Mouse (Mus musculus) CH12.LX (cell line): ENCODE results near the gene Npas3. TPM values are rescaled to one million over a fixed set of nuclear protein-coding genes. Genes with fewer than 3 reads are reported as not detected.

Experiments
- DNase-seq: peaks from one replicate; pipeline ENCODE4 v3.0.0-alpha.2; 2013; ENCODE audit errors: extremely low read depth
- H3K27ac ChIP-seq: 2 replicates; pipeline ENCODE4 v1.5.1; 2012; ENCODE audit warnings: low read depth, mild to moderate bottlenecking, control low read depth, moderate library complexity; ENCODE audit not compliant: insufficient read depth
- H3K27me3 ChIP-seq: replicated peaks from 2 replicates; pipeline ENCODE3; 2012; ENCODE audit warnings: inconsistent platforms
- H3K36me3 ChIP-seq, 2 experiments: replicated peaks in 1 of 2; 2 replicates each; pipeline versions ENCODE3 to v1.6.1; 2012; ENCODE audit warnings: inconsistent platforms in 1 of 2, low read length in 1 of 2, mild to moderate bottlenecking in 1 of 2, mixed read lengths in 1 of 2, moderate library complexity in 1 of 2; ENCODE audit not compliant: control insufficient read depth in 1 of 2, insufficient read depth in 1 of 2
- H3K4me1 ChIP-seq, 2 experiments: 2 replicates each; pipeline ENCODE4 v1.6.1; 2012; ENCODE audit warnings: inconsistent platforms in 1 of 2, moderate library complexity in 1 of 2; ENCODE audit not compliant: insufficient read depth in 2 of 2, control insufficient read depth in 1 of 2
- H3K4me2 ChIP-seq: 2 replicates; pipeline ENCODE4 v1.6.1; 2012; ENCODE audit warnings: low read depth, mild to moderate bottlenecking, control low read depth; ENCODE audit not compliant: poor library complexity, insufficient read depth, severe bottlenecking
- H3K4me3 ChIP-seq, 3 experiments: fragments of 150-350 bp in 1 of 3; sonication (generic) in 1 of 3; replicated peaks in 1 of 3; 2 replicates each; pipeline versions ENCODE3 to v1.5.1; 2011 to 2012; ENCODE audit warnings: low read depth in 2 of 3, low read length in 2 of 3, mild to moderate bottlenecking in 2 of 3, moderate library complexity in 2 of 3, control low read depth in 1 of 3, improper control_type of control experiment in 1 of 3, inconsistent platforms in 1 of 3, mixed read lengths in 1 of 3; ENCODE audit not compliant: poor library complexity in 1 of 3
- H3K79me2 ChIP-seq: replicated peaks from 2 replicates; pipeline ENCODE4 v1.6.1; 2012; ENCODE audit warnings: mild to moderate bottlenecking, moderate library complexity; ENCODE audit not compliant: control insufficient read depth, poor library complexity, insufficient read depth, severe bottlenecking; ENCODE audit errors: extremely low read depth
- H3K9ac ChIP-seq: 2 replicates; pipeline ENCODE4 v1.6.1; 2012; ENCODE audit warnings: low read depth, mild to moderate bottlenecking, control low read depth, moderate library complexity; ENCODE audit not compliant: insufficient read depth
- H3K9me3 ChIP-seq: replicated peaks from 2 replicates; pipeline ENCODE3; 2012; ENCODE audit warnings: low read length, inconsistent platforms, mixed read lengths
- CHD1 ChIP-seq: IDR thresholded peaks from 2 replicates; pipeline ENCODE4 v1.6.1; 2012; ENCODE audit warnings: low read depth, low read length, improper control_type of control experiment, inconsistent platforms
- EP300 ChIP-seq: IDR thresholded peaks from 2 replicates; pipeline ENCODE4 v1.6.1; 2011; ENCODE audit warnings: low read length, improper control_type of control experiment
- JUN ChIP-seq: IDR thresholded peaks from 2 replicates; pipeline ENCODE4 v1.6.1; 2011; ENCODE audit warnings: low read depth, mild to moderate bottlenecking, low read length, improper control_type of control experiment, moderate library complexity; ENCODE audit not compliant: insufficient read depth
- JUND ChIP-seq: conservative IDR thresholded peaks from 2 replicates; pipeline ENCODE4 v1.6.1; 2011; ENCODE audit warnings: low read depth, low read length, improper control_type of control experiment
- KAT2A ChIP-seq: IDR thresholded peaks from 2 replicates; pipeline ENCODE4 v1.6.1; 2012; ENCODE audit warnings: low read length, improper control_type of control experiment, inconsistent platforms; ENCODE audit not compliant: insufficient replicate concordance
- MAFK ChIP-seq: IDR thresholded peaks from 2 replicates; pipeline ENCODE4 v1.6.1; 2011; ENCODE audit warnings: low read length, improper control_type of control experiment; ENCODE audit not compliant: insufficient replicate concordance
- MEF2A ChIP-seq: IDR thresholded peaks from 2 replicates; pipeline ENCODE4 v1.6.1; 2014; ENCODE audit warnings: low read depth, mild to moderate bottlenecking, inconsistent platforms, low read length, improper control_type of control experiment, borderline replicate concordance
- MXI1 ChIP-seq: IDR thresholded peaks from 2 replicates; pipeline ENCODE4 v1.6.1; 2011; ENCODE audit warnings: mild to moderate bottlenecking, low read depth, low read length, improper control_type of control experiment
- MYC ChIP-seq: IDR thresholded peaks from 2 replicates; pipeline ENCODE4 v1.6.1; 2011; ENCODE audit warnings: low read depth, mild to moderate bottlenecking, improper control_type of control experiment, low read length
- NRF1 ChIP-seq: IDR thresholded peaks from 2 replicates; pipeline ENCODE4 v1.6.1; 2014; ENCODE audit warnings: low read depth, mild to moderate bottlenecking, inconsistent platforms, low read length, improper control_type of control experiment, moderate library complexity
- POLR2AphosphoS2 ChIP-seq: IDR thresholded peaks from 2 replicates; pipeline ENCODE4 v1.6.1; 2011; ENCODE audit warnings: low read depth, low read length, improper control_type of control experiment
- RCOR1 ChIP-seq: conservative IDR thresholded peaks from 2 replicates; pipeline ENCODE4 v1.6.1; 2012; ENCODE audit warnings: low read depth, mild to moderate bottlenecking, inconsistent platforms, low read length, improper control_type of control experiment
- SIN3A ChIP-seq: IDR thresholded peaks from 2 replicates; pipeline ENCODE4 v1.6.1; 2012; ENCODE audit warnings: low read length, improper control_type of control experiment, inconsistent platforms
- TCF12 ChIP-seq: IDR thresholded peaks from 2 replicates; pipeline ENCODE4 v1.6.1; 2014; ENCODE audit warnings: low read depth, mild to moderate bottlenecking, inconsistent platforms, low read length, improper control_type of control experiment
- USF2 ChIP-seq: conservative IDR thresholded peaks from 2 replicates; pipeline ENCODE4 v1.6.1; 2011; ENCODE audit warnings: low read depth, low read length, improper control_type of control experiment
- ZC3H11A ChIP-seq: IDR thresholded peaks from 2 replicates; pipeline ENCODE4 v1.6.1; 2012; ENCODE audit warnings: low read depth, mild to moderate bottlenecking, inconsistent platforms, low read length, improper control_type of control experiment
- ZMIZ1 ChIP-seq: IDR thresholded peaks from 2 replicates; pipeline ENCODE4 v1.6.1; 2012; ENCODE audit warnings: low read depth, mild to moderate bottlenecking, inconsistent platforms, low read length, improper control_type of control experiment
- dilution Hi-C: fragments of 300-500 bp; cut with MboI; formaldehyde crosslinking; loops from 2 replicates; pipeline ENCODE4 v1.14.3; 2020; ENCODE audit warnings: low sequenced_read_pairs; ENCODE audit not compliant: extremely low pct_unique_long_range_greater_than_20kb, extremely low pct_ligation_motif_present
- in situ Hi-C: fragments of 300-500 bp; cut with MboI; formaldehyde crosslinking; loops from 3 replicates; pipeline ENCODE4 v1.14.3; 2019; ENCODE audit warnings: low sequenced_read_pairs, low pct_ligation_motif_present, low pct_unique_long_range_greater_than_20kb, mixed read lengths
- polyA plus RNA-seq: library from polyadenylated mRNA; unstranded; fragments of >175 nt; gene quantifications from 2 replicates; pipeline ENCODE4 v1.2.1, GENCODE M21; 2012; ENCODE audit warnings: low read depth; ENCODE audit not compliant: insufficient read length
- total RNA-seq, 2 experiments: library from RNA; depleted of rRNA; stranded (reverse); fragments of 300-350 nt in 1 of 2; fragments of >200 nt in 1 of 2; gene quantifications; 2 replicates each; pipeline ENCODE4 v1.2.3; 2012 to 2014

Npas3 gene
- total and polyA plus RNA-seq, 3 experiments: 0.13 TPM; not detected in 1

DNA sequence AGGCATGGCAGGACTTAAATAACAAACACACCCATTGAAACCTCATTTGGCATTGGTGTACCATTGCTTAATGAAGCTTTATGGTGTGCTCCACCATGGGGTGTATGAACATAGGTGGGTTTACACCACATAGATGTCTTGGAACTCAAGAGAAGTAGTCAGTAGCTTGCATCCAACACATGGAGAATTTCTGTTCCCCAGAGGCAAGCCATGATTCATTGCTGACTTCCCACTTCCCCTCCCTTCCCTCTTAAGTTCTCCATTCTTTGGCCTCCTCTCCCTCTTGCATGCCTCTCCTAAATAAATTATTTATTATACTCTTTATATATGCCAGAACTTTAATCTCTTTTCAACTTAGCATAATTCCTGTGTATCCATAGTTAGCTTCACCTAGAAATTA, 611.7 kb downstream of the Npas3 start:
- H3K79me2 ChIP-seq: no peaks in the 10 kb centered on the region
- no peak overlapping the region for H3K4me2 ChIP-seq
- H3K9ac ChIP-seq: no peak overlapping the region
- no peaks in the 10 kb centered on the region for H3K9me3 ChIP-seq
- TF ChIP-seq TCF12 (no peak), EP300 (0 out of 2 replicates have a peak, but pooled peaks have one; percentile 25)
- dilution Hi-C loops: no loop called here
- H3K36me3 ChIP-seq: no peaks in the 10 kb centered on the region
- H3K4me1 ChIP-seq: no peaks in the 10 kb centered on the region; a peak in 1 of 4 replicates
- H3K4me3 ChIP-seq: no peak overlapping the region
- no peaks in the 10 kb centered on the region for H3K27me3 ChIP-seq
- DNase-seq: peak; percentile 7
- H3K27ac ChIP-seq: no peak overlapping the region
- in situ Hi-C loops: no loop called here

DNA sequence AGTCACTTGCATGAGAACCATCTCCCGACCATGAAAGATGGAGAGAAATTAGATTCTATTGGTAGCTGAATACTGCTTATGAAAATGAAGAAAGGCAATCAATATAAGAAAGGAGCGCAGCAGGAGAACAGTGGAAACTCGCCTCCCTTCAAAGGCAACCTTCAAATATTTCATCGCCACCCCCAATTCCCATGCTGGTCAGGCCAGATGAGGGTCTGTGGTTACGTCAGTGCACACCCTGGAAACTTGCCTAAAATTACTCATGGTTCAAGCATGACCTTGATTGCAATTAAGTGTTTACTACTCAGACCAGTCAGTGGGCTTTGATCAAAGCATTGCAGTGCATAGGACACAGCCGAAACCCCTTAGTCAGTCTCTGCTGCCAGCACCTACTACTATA, 613.8 kb downstream of the Npas3 start:
- dilution Hi-C loops: no loop called here

DNA sequence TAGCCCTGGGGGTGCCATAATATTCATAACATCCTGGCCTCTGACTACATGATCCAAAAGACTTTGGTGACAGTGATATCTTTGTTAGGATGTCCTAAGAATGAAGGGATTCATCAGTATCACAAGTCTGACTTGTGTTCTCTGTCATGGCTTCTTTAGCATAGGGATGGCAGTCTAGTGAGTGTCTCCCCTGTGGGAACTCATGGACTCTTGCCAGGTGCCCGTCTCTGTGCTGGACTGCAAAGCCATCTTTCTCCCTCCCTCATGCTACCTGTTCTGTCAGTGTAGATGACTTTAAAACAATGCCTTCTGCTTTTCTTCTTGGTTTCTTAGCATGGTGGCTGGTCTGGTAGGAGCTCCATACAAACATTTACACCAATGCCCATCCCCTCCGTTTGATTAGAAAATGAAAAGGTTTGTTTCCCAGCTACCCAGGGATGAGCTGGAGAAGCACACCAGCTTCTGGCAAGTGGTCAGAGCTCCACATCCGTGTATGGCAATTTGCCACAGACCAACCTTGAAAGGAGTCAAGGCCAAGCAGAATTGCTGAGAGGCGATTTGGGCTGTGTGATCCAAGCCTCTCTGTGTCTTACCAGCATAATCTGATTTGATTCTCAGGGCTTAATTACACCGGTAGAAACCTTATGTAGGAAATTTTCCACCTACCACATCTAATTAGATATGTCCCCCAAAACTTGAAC, 616.1 kb downstream of the Npas3 start:
- Histone ChIP-seq H3K36me3 (no peaks in the 10 kb centered on the region), H3K79me2 (no peaks in the 10 kb centered on the region), H3K9ac (no peak overlapping the region), H3K27ac (no peak overlapping the region), H3K4me2 (no peak overlapping the region), H3K4me3 (no peak overlapping the region), H3K4me1 (no peaks in the 10 kb centered on the region; a peak in 1 of 4 replicates), H3K9me3 (no peaks in the 10 kb centered on the region), H3K27me3 (no peaks in the 10 kb centered on the region)
- DNase-seq: no peak
- in situ Hi-C loops (no loop called here), dilution Hi-C loops (no loop called here)
- no peak for TF ChIP-seq MYC
- TF ChIP-seq CHD1: no peak
- no peak for TF ChIP-seq NRF1
- no peak for TF ChIP-seq KAT2A
- TF ChIP-seq MEF2A: no peak
- no peak for TF ChIP-seq TCF12
- no peak for TF ChIP-seq RCOR1
- TF ChIP-seq SIN3A: no peak
- TF ChIP-seq MAFK: no peak
- no peak for TF ChIP-seq MXI1
- TF ChIP-seq JUN: no peak
- TF ChIP-seq ZMIZ1: no peak
- no peak for TF ChIP-seq USF2
- TF ChIP-seq JUND: no peak
- no peak for TF ChIP-seq POLR2AphosphoS2
- no peak for TF ChIP-seq ZC3H11A

More for the DNA sequence above, 613.8 kb downstream of the Npas3 start:
- DNase-seq: no peak
- no peak overlapping the region for H3K27ac ChIP-seq
- H3K4me1 ChIP-seq: no peaks in the 10 kb centered on the region; a peak in 1 of 4 replicates
- no peaks in the 10 kb centered on the region for H3K9me3 ChIP-seq
- no peaks in the 10 kb centered on the region for H3K36me3 ChIP-seq
- no peak overlapping the region for H3K4me3 ChIP-seq
- no peak for TF ChIP-seq MEF2A
- H3K79me2 ChIP-seq: no peaks in the 10 kb centered on the region
- H3K4me2 ChIP-seq: no peak overlapping the region
- in situ Hi-C loops: no loop called here
- H3K27me3 ChIP-seq: no peaks in the 10 kb centered on the region
- H3K9ac ChIP-seq: no peak overlapping the region
